Mouse (Mus musculus): ENCODE data around the gene Lysmd1.

Lysmd1 gene

DNA sequence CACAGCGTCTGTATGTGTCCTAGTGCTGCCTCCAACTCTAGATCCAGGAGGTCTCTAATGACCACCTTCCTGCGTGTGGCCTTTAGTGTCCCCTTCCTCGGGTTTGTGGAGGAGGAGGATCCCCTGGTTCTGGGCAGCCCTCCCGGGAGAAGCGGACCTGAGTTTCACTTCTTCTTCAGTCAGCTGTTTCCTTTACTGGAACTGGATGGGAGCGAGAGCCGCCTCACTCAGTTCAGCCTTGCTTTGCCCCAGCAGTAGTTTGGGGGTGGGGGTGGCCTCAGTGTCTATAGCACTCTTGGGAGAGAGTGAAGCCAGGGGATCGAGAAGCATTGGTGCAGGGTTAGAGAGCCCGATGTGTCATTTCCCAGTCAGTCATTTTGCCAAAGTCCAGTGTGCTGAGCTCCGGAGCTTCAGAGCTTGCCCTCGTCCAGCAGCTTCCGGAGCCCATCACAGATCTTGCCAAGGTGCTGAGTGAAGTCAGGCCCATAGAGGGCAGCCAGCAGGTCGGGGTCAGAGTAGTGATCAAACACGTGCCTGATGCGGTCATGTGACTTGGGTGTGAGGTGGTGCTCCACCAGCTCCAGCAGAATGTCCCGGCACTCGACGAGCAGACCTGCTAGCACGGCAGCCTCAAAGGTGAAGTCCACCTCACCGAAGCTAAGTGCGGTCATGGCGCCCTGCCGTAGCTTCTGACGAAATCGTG lies 5.8 kb downstream of the Lysmd1 start:
- DNase-seq (ENCODE audit: low read depth), result no peak

GRCm38 (mm10) chr3:95140289-95140595 lies 6.4 kb downstream of the Lysmd1 start:
- DNase-seq (ENCODE audit: low read depth), result no peak

GRCm38 (mm10) chr3:95140795-95141194 lies 6.9 kb downstream of the Lysmd1 start:
- no peak for DNase-seq (ENCODE audit: low read depth)

DNA sequence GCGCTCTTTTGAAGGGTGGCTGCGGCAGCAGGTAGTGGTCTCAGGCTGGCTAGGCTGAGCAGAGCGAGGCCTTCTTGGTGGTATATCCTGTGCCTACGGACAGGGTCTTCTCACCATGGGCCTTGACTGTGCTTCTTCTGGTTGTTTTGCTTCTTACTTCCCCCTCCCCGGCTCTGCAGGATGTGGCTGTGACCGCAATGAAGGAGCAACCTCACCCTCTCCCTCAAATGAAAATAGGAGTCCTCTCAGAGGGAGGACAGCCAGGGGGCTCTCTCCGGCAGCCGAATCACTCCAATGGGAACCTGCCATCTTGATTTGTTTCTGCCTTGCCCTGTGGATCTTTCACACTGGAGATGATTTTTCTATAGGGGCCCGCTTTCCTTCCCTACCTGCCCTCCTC lies 7.6 kb downstream of the Lysmd1 start:
- peak; percentile 84 for DNase-seq (ENCODE audit: low read depth)

- peak; percentile 74 for DNase-seq (ENCODE audit: low read depth)
Observed at GRCm38 (mm10) chr3:95141952-95142616, 8.2 kb downstream of the Lysmd1 start, which contains the start of gene Tnfaip8l2. Gene Tnfaip8l2 (minus strand): TSS chr3:95142360.

DNA sequence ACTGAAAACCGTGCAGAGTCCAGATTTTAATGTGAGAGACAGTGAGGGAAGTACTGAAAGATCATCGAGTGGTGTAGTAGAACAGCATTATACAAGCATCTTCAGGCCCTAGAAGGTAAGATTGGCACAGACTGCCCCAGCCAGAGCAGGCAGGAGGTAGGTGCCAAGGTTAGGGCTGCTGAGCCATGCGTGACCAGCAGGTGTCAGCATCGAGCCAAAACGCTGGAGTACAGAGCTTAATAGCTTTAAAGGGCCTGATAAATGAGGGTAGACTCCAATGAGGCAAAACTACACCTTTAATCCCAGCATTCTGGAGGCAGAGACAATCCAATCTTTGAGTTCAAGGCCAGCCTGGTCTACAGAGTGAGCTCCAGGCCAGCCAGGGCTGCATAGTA lies 8.7 kb downstream of the Lysmd1 start:
- peak; percentile 95 for DNase-seq (ENCODE audit: low read depth)

DNA sequence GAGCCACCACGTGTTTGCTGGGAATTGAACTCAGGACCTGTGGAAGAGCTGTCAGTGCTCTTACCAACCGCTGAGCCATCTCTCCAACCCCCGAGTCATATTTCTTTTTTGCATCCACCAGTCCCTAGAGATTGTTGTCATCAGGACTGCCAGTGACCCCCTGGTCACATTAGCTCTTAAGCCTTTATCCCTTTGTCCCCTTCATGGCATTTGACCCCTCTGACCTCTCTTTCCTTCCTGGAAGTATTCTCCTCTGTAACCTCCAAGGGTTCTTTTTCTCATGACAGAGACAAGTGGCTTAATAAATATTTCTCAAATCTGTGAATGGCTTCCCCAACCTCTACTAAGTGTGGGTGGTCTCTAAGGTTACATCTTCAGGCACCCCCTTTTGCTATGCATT lies 14.0 kb downstream of the Lysmd1 start:
- DNase-seq (ENCODE audit: low read depth), result no peak

- peak; percentile 86 for DNase-seq (ENCODE audit: low read depth)
Observed at GRCm38 (mm10) chr3:95153874-95154273, 20.0 kb downstream of the Lysmd1 start.

GRCm38 (mm10) chr3:95159511-95159986 lies 25.7 kb downstream of the Lysmd1 start:
- no peak for DNase-seq (ENCODE audit: low read depth)

- DNase-seq (ENCODE audit: low read depth), result peak; percentile 90
Observed at GRCm38 (mm10) chr3:95159987-95160963, 26.4 kb downstream of the Lysmd1 start, which contains the start of gene Sema6c. Gene Sema6c (plus strand): TSS chr3:95160457.

DNA sequence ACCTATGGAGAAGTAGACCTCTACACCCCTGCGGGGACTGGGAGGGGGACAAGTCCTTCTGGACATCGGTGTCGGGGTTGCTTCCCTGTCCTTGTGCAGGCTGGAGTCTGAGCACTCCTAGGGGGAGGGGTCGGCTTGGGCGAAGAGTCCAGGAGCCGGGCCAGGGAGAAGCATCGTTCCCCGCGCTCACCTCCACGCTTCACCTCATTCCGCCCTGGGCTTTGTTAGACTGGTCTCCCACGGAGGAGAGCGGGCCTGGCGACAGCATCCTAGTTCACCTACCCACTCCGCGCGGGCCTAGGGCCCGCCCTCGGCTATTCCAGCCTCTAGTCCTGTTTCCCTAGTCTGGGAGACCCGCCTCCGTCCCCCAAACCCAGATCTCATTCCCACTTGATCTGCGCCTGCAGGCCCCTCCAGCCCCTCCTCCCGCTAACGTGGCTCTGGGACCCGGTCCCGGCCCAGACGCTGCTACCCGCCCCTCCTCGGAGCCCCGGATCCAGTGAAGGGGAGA lies 27.2 kb downstream of the Lysmd1 start:
- DNase-seq (ENCODE audit: low read depth), result peak; percentile 31

DNA sequence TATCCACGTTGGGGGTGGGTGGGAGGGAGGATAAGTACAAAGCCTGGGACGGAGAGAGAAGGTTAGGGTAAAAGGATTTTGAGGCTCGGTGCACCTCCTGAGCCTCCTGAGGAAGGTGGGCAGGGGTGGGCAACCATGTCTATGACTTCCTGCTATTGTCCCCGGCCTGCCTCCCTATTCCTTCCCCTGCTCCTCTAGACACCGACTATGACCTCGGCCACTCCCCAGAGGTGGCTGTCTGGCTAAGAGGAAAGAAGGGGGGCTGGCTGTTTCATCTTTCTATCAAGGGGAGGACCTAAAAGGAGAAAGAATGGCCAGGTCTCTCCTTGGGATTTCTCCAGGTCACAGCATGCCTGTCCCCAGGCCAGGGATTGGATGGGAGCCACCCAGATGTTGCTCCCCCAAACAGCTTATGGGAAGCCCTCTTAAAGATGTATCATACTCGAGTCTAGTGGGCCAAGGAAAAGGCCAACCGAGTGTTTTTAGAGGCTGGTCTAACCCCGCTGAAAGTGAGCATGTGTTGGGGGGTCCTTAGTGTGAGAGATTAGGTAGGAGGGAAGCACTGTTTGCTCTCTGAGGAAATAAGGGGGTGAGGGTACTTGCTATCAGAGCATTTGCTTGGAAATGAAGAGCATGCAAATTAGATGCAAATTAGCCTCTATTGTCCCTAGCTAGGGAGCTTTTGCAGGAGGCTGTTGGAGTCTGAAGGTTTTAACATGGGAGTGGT lies 27.9 kb downstream of the Lysmd1 start:
- no peak for DNase-seq (ENCODE audit: low read depth)

- no peak for DNase-seq (ENCODE audit: low read depth)
Observed at GRCm38 (mm10) chr3:95162345-95162628, 28.4 kb downstream of the Lysmd1 start.

- no peak for DNase-seq (ENCODE audit: low read depth)
Observed at GRCm38 (mm10) chr3:95163419-95164255, 29.7 kb downstream of the Lysmd1 start.

DNA sequence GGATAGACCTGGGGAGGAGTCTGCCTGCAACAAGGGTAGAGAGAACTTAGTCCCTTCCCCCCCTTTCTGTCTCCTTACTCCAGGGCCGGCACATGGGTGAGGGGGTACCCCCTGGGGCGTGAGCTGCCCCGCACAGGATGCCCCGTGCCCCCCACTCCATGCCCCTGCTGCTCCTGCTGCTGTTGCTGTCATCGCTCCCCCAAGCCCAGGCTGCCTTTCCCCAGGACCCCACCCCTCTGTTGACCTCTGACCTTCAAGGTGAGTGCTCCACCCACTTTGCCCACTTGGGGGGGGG lies 30.3 kb downstream of the Lysmd1 start:
- DNase-seq (ENCODE audit: low read depth), result no peak

GRCm38 (mm10) chr3:95164840-95165239 lies 31.0 kb downstream of the Lysmd1 start:
- no peak for DNase-seq (ENCODE audit: low read depth)

GRCm38 (mm10) chr3:95169996-95170395 lies 36.1 kb downstream of the Lysmd1 start:
- DNase-seq (ENCODE audit: low read depth), result no peak

GRCm38 (mm10) chr3:95171105-95171504 lies 37.2 kb downstream of the Lysmd1 start:
- no peak for DNase-seq (ENCODE audit: low read depth)

DNA sequence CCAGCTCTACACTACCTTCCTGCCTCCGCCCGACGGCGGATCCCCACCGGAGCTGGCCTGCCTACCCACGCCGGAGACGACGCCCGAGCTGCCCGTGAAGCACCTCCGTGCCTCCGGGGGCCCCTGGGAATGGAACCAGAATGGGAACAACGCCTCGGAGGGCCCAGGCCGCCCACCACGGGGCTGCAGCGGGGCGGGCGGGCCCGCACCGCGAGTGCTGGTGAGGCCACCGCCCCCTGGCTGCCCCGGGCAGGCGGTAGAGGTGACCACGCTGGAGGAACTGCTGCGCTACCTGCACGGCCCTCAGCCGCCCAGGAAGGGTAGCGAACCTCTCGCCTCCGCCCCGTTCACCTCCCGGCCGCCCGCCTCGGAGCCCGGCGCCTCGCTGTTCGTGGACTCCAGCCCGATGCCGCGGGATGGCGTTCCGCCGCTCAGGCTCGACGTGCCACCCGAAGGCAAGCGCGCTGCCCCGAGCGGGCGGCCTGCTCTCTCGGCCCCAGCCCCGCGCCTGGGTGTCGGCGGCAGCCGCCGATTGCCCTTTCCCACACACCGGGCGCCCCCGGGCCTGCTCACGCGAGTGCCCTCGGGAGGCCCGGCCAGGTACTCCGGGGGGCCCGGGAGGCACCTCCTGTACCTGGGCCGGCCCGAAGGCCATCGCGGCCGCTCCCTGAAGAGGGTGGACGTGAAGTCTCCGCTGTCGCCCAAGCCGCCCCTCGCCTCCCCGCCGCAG lies 38.8 kb downstream of the Lysmd1 start:
- peak; percentile 20 for DNase-seq (ENCODE audit: low read depth)

DNA sequence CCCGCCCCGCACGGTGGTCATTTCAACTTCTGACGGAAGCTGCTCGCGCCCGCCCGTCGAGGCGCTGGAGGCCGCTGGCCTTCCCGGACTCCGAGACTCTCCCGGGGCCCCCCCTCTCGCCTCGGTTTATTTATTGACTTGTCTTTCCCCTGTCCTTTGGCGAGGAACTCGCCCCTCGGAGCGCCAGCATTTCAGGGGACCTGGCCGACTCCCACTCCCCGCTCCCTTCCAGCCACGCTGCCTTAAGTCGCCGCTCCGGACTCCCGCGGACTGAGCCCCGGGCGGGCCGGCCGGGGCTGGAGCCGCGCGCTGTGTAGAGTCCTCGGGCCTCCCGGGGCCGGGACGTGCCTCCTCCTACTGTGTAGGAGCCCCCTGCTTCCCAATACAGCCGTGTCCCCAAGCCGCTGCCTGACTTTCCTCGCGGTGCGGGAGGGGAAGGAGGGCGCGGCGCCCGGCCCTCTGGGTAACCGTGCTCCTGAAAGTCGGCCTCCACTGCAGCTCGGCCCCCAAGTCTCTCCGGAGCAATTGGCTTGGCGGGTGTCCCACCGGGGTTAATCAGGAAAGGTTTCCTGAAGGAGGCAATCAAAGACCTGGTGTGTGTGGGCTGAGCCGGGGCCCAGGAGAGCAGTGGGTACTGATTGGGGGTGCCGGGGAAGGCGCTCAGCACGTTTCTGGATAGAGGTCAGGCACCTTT lies 39.5 kb downstream of the Lysmd1 start:
- DNase-seq (ENCODE audit: low read depth), result peak; percentile 52
